Mouse (Mus musculus): ENCODE measurements around the gene Psmd2. TPM values are rescaled to one million over a fixed set of nuclear protein-coding genes. Genes with fewer than 3 reads are reported as not detected.
"Not testable (repeated sequence)": the region's sequence is repeated elsewhere in the genome, so short reads cannot be mapped to it uniquely, and the experiment has no call there.

The Psmd2 gene
- total RNA-seq, 1 experiment from 2014 or later = 279 TPM

DNA sequence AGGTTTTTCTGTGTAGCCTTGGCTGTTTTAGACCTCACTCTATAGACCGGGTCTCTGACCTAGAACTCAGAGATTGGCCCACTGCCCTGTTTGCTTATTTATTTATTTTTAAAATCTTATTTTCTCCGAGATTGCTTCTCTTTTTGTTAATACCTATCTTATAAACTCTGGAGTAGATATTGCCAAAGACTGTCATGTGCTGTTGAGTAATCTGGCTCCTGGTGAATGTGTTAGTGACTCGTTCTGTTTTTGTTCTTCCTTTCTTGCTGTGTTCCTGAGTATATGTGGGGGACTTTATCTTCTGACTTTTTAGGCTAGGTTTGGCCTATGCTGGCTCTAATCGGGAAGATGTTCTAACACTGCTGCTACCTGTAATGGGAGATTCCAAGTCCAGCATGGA lies 6.2 kb downstream of the Psmd2 start:
- DNase-seq = no peak

DNA sequence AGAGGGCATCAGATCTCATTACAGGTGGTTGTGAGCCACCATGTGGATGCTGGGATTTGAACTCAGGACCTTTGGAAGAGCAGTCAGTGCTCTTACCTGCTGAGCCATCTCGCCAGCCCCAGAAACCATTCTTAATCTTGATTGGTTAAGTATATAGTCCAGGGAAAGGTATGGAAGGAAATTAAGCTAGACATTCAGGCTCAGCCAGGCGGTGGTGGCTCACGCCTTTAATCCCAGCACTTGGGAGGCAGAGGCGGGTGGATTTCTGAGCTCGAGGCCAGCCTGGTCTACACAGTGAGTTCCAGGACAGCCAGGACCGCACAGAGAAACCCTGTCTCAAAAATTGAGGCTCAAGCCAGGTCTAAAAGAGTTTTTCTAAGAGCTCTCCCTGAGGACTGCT lies 16.6 kb downstream of the Psmd2 start, which contains the start of gene Eif4g1:
Gene Eif4g1 (plus strand): TSS at position 301 of the 400 bp plus-strand sequence.
- DNase-seq = not testable (repeated sequence)

GRCm38 (mm10) chr16:20670291-20670690 lies 18.8 kb downstream of the Psmd2 start:
- DNase-seq = no peak

GRCm38 (mm10) chr16:20671886-20672285 lies 20.4 kb downstream of the Psmd2 start:
- no peak for DNase-seq

GRCm38 (mm10) chr16:20672500-20672902 lies 21.0 kb downstream of the Psmd2 start:
- peak; percentile 96 for DNase-seq

GRCm38 (mm10) chr16:20672965-20673705 lies 21.7 kb downstream of the Psmd2 start:
- peak; percentile 70 for DNase-seq

DNA sequence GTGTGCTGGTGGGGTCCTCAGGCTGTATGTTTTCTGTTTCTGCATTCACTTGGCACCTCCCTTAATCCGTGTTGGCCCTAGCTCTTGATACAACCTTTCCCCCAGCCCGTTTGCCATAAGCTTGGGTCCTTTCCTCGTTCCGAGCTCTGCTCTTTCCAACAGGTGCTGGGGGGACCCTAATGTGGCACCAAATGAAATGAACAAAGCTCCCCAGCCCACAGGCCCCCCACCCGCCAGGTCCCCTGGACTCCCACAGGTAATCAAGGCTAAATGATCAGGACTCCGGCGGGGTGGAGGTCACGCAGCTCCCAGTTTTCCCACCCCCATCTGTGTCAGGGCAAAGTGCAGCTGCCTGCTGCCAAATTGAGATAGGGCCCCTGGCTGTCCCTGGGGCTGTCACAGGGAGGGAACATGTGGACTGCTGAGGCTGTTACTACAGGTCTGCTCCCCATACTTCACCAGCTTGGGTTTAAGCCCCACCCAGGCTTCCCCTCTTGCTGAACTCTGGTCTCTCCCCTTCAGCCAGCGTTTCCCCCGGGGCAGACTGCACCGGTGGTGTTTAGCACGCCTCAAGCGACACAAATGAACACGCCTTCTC lies 22.4 kb downstream of the Psmd2 start:
- peak; percentile 33 for DNase-seq

- no peak for DNase-seq
These were observed 23.8 kb downstream of the Psmd2 start for GRCm38 (mm10) chr16:20675213-20675612.

DNA sequence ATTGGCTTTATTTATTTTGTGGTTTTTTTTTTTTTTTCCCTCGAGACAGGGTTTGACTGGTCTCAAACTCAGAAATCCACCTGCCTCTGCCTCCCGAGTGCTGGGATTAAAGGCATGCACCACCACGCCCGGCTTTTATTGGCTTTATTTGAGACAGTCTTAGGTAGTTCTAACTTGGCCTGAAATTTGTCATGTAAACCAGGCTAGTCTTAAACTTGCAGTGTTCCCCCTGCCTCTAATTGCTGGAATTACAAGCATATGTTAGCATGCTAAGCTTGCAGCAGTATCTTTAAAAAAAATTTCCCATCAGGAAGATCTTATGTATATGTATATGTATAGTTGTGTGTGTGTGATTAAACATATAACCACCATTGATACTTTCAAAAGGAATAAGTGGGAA lies 25.2 kb downstream of the Psmd2 start:
- no peak for DNase-seq

DNA sequence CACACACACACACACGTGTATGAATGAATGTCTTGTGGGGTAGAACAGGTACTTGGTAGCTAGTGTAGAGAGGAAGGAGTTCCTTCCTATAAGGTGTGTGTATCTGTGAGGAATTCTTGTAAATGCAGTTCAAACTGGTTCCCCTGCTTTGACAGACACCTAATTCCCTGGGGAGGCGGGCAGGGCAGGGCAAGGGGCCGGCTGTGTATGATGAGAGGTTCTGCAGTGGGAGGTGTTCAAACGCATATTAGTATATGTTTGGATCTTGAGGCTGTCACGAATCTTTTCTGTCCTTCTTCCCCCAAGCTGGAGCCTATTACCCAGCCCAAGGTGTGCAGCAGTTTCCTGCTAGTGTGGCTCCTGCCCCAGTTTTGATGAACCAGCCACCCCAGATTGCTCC lies 25.9 kb downstream of the Psmd2 start:
- DNase-seq = no peak

GRCm38 (mm10) chr16:20677974-20678675 lies 26.7 kb downstream of the Psmd2 start:
- DNase-seq = peak; percentile 96

GRCm38 (mm10) chr16:20690774-20691173 lies 39.3 kb downstream of the Psmd2 start:
- DNase-seq = no peak

GRCm38 (mm10) chr16:20691617-20692016 lies 40.2 kb downstream of the Psmd2 start:
- DNase-seq = no peak

DNA sequence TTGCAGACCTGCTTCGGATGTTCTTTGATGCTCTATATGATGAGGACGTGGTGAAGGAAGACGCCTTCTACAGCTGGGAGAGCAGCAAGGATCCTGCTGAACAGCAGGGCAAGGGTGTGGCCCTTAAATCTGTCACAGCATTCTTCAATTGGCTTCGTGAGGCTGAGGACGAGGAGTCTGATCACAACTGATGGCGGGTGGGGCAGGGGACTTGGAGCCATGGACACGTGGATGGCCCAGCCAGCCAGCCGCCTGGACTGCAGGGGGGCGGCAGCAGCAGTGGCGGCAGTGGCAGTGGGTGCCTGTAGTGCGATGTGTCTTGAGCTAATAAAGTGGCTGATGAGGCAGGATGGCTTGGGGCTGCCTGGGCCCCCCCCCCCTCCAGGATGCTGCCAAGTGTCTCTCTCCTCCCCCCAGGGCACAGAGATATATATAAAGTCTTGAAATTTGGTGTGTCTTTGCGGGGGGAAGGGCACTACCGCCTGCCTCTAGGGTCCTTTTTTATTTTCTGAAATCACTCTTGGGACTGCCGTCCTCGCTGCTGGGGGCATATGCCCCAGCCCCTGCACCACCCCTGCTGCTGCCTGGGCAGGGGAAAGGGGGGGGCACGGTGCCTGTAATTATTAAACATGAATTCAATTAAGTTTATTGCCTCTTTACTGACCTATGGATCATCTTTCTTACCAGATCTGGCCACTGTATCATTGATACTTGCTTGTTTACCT lies 41.0 kb downstream of the Psmd2 start:
- DNase-seq = no peak

DNA sequence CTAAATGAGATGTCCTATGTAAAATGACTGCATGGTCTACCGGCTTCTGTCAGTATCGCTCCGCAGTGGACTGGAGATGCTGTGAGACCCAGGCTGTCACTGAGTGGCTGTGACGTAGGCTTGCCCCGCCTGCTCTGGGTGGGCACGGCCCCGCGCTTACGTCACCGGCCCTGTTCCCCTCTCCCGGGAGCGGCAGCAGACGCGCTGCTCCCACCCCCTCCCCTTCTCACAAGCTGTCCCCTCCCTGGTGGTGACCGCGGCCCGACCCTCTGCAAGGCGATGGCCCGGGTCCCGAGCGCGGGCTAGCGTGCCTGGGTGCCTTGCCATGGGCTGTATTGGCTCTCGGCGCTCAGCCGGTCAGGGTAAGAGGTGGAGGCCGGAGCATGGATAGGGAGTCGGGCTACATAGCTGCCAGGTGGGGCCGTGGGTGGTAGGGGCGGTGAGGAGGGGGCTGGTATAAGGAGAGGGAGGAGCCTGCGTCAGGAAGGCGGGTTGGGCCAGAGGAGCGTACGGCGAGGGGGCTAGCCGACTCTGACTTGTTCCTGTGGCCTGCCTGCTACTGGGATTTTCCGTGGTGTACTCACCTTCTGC lies 41.8 kb downstream of the Psmd2 start, which contains the start of gene Fam131a:
Gene Fam131a (plus strand): TSS at position 131 of the 591 bp plus-strand sequence.
- DNase-seq = peak; percentile 93

- no peak for DNase-seq
These were observed 43.3 kb downstream of the Psmd2 start for GRCm38 (mm10) chr16:20694781-20695180.

- DNase-seq = peak; percentile 88
These were observed 44.3 kb downstream of the Psmd2 start for GRCm38 (mm10) chr16:20695622-20696323.

DNA sequence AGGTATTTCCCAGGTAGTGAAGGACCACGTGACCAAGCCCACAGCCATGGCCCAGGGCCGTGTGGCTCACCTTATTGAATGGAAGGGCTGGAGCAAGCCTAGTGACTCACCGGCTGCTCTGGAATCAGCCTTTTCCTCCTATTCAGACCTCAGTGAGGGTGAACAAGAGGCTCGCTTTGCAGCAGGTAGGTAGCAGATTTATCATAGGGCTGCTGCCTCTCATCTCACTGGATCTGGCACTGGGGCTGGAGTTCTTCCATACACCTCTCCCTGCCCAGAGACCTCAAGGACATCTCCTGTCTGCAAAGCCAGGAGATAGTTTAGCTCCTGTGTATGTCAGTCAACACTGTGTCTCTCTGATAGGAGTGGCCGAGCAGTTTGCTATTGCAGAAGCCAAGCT lies 47.8 kb downstream of the Psmd2 start:
- DNase-seq = no peak

GRCm38 (mm10) chr16:20700036-20700435 lies 48.6 kb downstream of the Psmd2 start:
- no peak for DNase-seq

GRCm38 (mm10) chr16:20701316-20701715 lies 49.9 kb downstream of the Psmd2 start:
- DNase-seq = no peak
